In the genomic region with DNA sequence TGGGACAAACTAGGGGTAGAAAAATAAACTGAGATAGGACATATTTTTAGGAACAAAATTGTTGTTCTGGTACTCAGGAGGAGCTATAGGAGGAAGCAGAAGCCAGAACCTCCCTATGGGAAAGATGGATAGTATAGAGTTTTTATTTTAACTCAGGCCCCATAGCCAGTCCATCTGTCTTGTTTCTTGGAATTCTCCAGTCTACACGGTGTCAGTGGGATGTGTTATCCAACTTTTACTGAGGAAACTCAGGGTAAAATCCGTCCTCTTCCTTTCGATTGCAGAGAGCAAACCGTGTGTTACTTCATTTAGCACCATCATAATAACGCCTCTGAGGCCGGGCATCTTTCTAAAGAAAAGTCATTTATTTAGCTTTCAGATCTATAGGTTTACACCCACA, we compare ENCODE assay signal across 32 mouse cellular contexts.
"Had no signal": no experiment of that assay in that cellular context is flagged by ENCODE, and none has a peak within 500 bp of the region (broad histone marks: within the 10 kb centered on the region; RNA-seq: fewer than 3 reads in every experiment).

No protein-coding gene starts in this region.

- H3K27ac ChIP-seq: heart, embryonic 10.5 days; heart, embryonic 13.5 days; heart, embryonic 15.5 days; hindbrain, embryonic 10.5 days; hindbrain, embryonic 12.5 days; hindbrain, embryonic 13.5 days; hindbrain, embryonic 14.5 days; hindbrain, embryonic 15.5 days; intestine, embryonic 15.5 days; kidney, embryonic 15.5 days; kidney, postnatal 0 days; layer of hippocampus, adult 2 months had no signal

- ATAC-seq: inflammation-experienced regulatory T-cells, adult 6 months; intestine, embryonic 15.5 days; intestine, embryonic 16.5 days; intestine, postnatal 0 days had no signal

- DNase-seq: heart, postnatal 10 days; heart, postnatal 14 days; heart, postnatal 36 days; heart, postnatal 4 days; kidney, adult 11 months; kidney, adult 18-20 months; kidney, adult 2 months; kidney, adult 8-10 months; kidney, adult 9 months; kidney, postnatal 10 days; kidney, postnatal 14 days; kidney, postnatal 25 days; kidney, postnatal 36 days; kidney, postnatal 4 days; layer of hippocampus, adult 9-11 months; layer of hippocampus, postnatal 36 days had no signal

- H3K4me3 ChIP-seq: heart, embryonic 10.5 days; heart, embryonic 12.5 days; heart, embryonic 13.5 days; heart, embryonic 15.5 days; hindbrain, embryonic 10.5 days; hindbrain, embryonic 12.5 days; hindbrain, embryonic 13.5 days; hindbrain, embryonic 15.5 days; intestine, embryonic 15.5 days; kidney, embryonic 15.5 days; layer of hippocampus, adult 2 months had no signal
